Mouse (Mus musculus): Measurements from ENCODE around the gene Cadm1. TPM values are rescaled to one million over a fixed set of nuclear protein-coding genes. Genes with fewer than 3 reads are reported as not detected.

Cadm1 gene
- polyA plus RNA-seq, 1 experiment, result 92.2 TPM

DNA sequence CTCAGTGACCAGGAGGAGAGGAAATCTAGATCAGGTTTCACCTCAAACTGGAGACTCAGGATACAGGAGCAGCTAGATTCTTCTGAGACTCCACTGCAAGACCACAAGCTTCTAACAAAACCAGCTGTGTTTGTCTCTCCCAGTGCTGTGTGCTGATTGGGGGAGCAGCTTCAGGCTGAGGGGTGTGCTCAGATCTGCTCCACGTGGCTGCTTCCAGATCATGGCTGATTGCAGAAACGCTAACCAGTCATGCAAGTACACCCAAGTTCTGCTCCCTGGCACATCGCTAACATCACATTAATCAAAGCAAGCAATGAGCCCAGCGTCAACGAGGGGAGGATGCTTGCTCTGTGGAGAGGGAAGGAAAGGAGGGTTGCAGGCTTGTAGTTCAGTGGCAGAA is 364.1 kb downstream of the Cadm1 start:
- no peak overlapping the region for H3K4me3 ChIP-seq (ENCODE audit: control insufficient read depth, low read depth, low read length)
- H3K27me3 ChIP-seq (ENCODE audit: control insufficient read depth, insufficient read depth, low read length), result no peaks in the 10 kb centered on the region
- no peaks in the 10 kb centered on the region for H3K36me3 ChIP-seq (ENCODE audit: control insufficient read depth, insufficient read depth, low read length)
- H3K4me1 ChIP-seq (ENCODE audit: control insufficient read depth, insufficient read depth, low read length), result peaks cover 11% of the 10 kb centered on the region
- no peak overlapping the region for H3K27ac ChIP-seq (ENCODE audit: control insufficient read depth, insufficient read depth, low read depth, low read length)
- TF ChIP-seq POLR2A (IDR thresholded peaks at IDR 0.05; ENCODE audit: control insufficient read depth, low read depth, low read length), result no peak
- no peak for TF ChIP-seq CTCF (IDR thresholded peaks at IDR 0.05; ENCODE audit: control insufficient read depth, insufficient read depth, insufficient replicate concordance, low read depth, low read length)

DNA sequence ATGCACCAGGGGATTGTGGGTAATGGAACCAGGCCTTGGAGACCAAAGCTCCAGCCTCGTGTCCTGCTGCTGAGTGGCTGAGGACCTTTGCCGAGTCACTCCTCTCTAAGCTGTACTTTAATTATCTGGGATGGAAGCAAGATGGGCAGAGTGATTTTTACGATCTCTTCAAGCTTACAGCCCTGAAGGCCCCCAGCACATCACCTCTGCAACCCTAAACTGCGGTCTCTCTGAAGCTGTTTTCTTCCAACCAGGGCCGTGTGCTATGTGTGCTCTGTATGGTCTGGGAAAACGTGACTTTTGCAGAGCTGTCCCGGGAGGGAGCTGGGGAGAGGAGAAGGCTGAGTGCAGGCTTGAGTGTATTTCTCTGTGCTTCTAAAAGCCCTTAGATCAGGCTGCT is 364.7 kb downstream of the Cadm1 start:
- H3K27ac ChIP-seq (ENCODE audit: control insufficient read depth, insufficient read depth, low read depth, low read length), result no peak overlapping the region
- no peak overlapping the region for H3K4me3 ChIP-seq (ENCODE audit: control insufficient read depth, low read depth, low read length)
- no peaks in the 10 kb centered on the region for H3K36me3 ChIP-seq (ENCODE audit: control insufficient read depth, insufficient read depth, low read length)
- H3K27me3 ChIP-seq (ENCODE audit: control insufficient read depth, insufficient read depth, low read length), result no peaks in the 10 kb centered on the region
- TF ChIP-seq POLR2A (IDR thresholded peaks at IDR 0.05; ENCODE audit: control insufficient read depth, low read depth, low read length) (no peak), CTCF (IDR thresholded peaks at IDR 0.05; ENCODE audit: control insufficient read depth, insufficient read depth, insufficient replicate concordance, low read depth, low read length) (no peak)
- peaks cover 11% of the 10 kb centered on the region for H3K4me1 ChIP-seq (ENCODE audit: control insufficient read depth, insufficient read depth, low read length)

DNA sequence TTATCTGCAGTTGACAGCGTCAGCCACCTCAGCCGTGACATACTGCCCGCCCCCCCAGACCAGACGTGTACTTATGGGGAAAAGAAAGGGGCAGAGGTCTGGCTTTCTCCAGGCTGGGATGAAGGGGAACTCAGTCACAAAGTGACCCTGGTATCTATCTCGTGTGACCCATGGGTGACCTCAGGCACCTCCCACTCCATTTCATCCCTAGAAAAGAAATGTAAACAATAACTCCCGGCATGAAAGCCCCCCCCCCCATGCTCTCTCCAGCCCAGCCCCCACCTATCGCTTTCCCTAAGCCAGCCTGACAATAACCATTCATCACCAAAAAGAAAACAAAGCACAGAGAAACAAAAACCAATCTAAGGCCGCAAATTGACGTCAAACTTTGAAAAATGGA is 365.1 kb downstream of the Cadm1 start:
- H3K4me1 ChIP-seq (ENCODE audit: control insufficient read depth, insufficient read depth, low read length), result peaks cover 11% of the 10 kb centered on the region
- no peaks in the 10 kb centered on the region for H3K36me3 ChIP-seq (ENCODE audit: control insufficient read depth, insufficient read depth, low read length)
- TF ChIP-seq CTCF (IDR thresholded peaks at IDR 0.05; ENCODE audit: control insufficient read depth, insufficient read depth, insufficient replicate concordance, low read depth, low read length), result no peak
- no peak for TF ChIP-seq POLR2A (IDR thresholded peaks at IDR 0.05; ENCODE audit: control insufficient read depth, low read depth, low read length)
- H3K27me3 ChIP-seq (ENCODE audit: control insufficient read depth, insufficient read depth, low read length), result no peaks in the 10 kb centered on the region
- H3K4me3 ChIP-seq (ENCODE audit: control insufficient read depth, low read depth, low read length), result no peak overlapping the region
- H3K27ac ChIP-seq (ENCODE audit: control insufficient read depth, insufficient read depth, low read depth, low read length), result no peak overlapping the region

DNA sequence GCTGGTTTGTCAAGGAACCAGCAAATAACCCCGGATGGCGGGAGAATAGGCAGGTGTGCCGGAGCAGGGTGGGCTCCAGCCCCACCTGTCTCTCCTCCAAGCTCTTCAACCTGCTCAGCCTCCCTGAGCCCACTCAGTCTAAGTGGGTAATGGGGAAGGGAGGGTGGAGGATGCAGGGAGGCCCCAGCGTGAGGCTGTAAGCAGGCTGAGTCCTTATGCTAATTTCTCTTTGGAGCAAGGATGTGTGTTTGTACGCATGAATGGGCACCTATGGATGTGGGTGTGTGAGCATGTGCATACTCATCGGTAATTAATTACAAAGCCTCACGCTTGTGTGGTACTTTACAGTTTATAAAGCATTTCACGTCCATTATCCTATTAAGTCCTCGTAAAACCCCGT is 370.8 kb downstream of the Cadm1 start:
- Histone ChIP-seq H3K4me1 (ENCODE audit: control insufficient read depth, insufficient read depth, low read length) (no peaks in the 10 kb centered on the region), H3K36me3 (ENCODE audit: control insufficient read depth, insufficient read depth, low read length) (no peaks in the 10 kb centered on the region), H3K27me3 (ENCODE audit: control insufficient read depth, insufficient read depth, low read length) (no peaks in the 10 kb centered on the region), H3K27ac (ENCODE audit: control insufficient read depth, insufficient read depth, low read depth, low read length) (no peak overlapping the region), H3K4me3 (ENCODE audit: control insufficient read depth, low read depth, low read length) (no peak overlapping the region)
- TF ChIP-seq CTCF (IDR thresholded peaks at IDR 0.05; ENCODE audit: control insufficient read depth, insufficient read depth, insufficient replicate concordance, low read depth, low read length) (no peak), POLR2A (IDR thresholded peaks at IDR 0.05; ENCODE audit: control insufficient read depth, low read depth, low read length) (no peak)

DNA sequence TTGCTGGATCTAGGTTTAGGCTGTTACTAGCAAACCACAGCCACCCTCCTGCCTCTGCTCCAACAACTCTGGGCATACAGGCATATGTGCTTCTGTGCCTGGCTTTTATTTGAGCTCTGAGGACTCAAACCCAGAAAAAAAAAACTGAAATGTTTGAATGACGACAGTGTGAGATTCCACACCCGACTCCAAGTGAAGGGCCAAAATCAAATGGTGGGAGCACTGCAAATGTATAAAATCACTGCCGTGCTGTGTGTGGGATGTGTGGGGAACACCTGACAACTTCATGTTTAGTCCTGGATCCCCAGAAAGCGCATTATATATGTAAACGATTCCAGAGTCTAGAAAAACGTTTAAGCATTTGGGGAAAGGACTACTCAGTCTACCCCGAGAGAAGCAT is 373.7 kb downstream of the Cadm1 start:
- H3K27me3 ChIP-seq (ENCODE audit: control insufficient read depth, insufficient read depth, low read length), result no peaks in the 10 kb centered on the region
- no peak overlapping the region for H3K4me3 ChIP-seq (ENCODE audit: control insufficient read depth, low read depth, low read length)
- H3K36me3 ChIP-seq (ENCODE audit: control insufficient read depth, insufficient read depth, low read length), result no peaks in the 10 kb centered on the region
- no peaks in the 10 kb centered on the region for H3K4me1 ChIP-seq (ENCODE audit: control insufficient read depth, insufficient read depth, low read length)
- no peak overlapping the region for H3K27ac ChIP-seq (ENCODE audit: control insufficient read depth, insufficient read depth, low read depth, low read length)
- TF ChIP-seq POLR2A (IDR thresholded peaks at IDR 0.05; ENCODE audit: control insufficient read depth, low read depth, low read length) (no peak), CTCF (IDR thresholded peaks at IDR 0.05; ENCODE audit: control insufficient read depth, insufficient read depth, insufficient replicate concordance, low read depth, low read length) (no peak)

DNA sequence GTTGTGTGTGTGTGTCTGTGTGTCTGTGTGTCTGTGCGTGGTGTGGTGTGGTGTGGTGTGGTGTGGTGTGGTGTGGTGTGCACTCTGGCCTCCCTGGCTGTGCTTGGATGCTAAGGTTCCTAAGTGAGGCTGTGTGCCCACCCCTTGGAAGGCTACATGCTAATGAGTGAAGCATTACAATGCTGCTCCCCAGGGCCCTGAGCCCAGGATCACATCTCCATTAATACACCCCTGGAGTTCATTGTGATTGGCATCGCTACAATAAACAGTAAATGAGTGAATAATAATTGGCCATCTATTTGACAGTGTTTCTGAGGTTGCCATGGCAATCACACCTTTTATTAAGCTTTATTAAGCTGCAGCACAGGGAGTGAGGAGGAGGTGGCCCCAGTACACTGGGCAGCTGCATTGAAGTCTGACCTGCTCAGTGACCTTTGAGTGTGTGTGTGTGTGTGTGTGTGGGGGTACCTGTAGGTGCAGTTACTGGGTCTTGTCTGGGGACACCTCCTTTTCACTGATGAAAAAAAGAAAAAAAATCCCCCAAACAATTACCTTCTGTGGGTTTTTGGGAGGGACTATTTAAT is 374.5 kb downstream of the Cadm1 start:
- TF ChIP-seq CTCF (IDR thresholded peaks at IDR 0.05; ENCODE audit: control insufficient read depth, insufficient read depth, insufficient replicate concordance, low read depth, low read length), result no peak
- no peak for TF ChIP-seq POLR2A (IDR thresholded peaks at IDR 0.05; ENCODE audit: control insufficient read depth, low read depth, low read length)
- H3K27ac ChIP-seq (ENCODE audit: control insufficient read depth, insufficient read depth, low read depth, low read length), result no peak overlapping the region
- no peaks in the 10 kb centered on the region for H3K36me3 ChIP-seq (ENCODE audit: control insufficient read depth, insufficient read depth, low read length)
- H3K4me3 ChIP-seq (ENCODE audit: control insufficient read depth, low read depth, low read length), result no peak overlapping the region
- H3K4me1 ChIP-seq (ENCODE audit: control insufficient read depth, insufficient read depth, low read length), result no peaks in the 10 kb centered on the region
- H3K27me3 ChIP-seq (ENCODE audit: control insufficient read depth, insufficient read depth, low read length), result no peaks in the 10 kb centered on the region

DNA sequence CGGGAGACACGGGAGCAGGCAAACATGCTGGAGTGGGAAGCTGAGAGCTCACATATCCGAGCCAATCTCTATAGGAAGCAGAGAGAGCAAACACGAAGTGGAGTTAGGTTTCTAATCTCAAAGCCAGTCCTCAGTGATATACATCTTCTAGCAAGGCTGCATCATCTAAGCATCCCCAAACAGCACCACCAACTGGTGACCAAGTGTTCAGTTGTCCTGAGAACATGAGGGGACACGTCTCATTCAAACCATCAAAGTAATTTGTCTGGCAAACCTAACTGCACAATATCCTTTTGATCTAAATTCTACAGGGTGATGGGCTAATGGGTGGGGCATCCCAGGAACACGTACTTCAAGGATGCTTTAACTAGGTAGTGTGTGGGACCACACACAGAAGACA is 376.5 kb downstream of the Cadm1 start:
- Histone ChIP-seq H3K4me3 (ENCODE audit: control insufficient read depth, low read depth, low read length) (no peak overlapping the region), H3K36me3 (ENCODE audit: control insufficient read depth, insufficient read depth, low read length) (no peaks in the 10 kb centered on the region), H3K27me3 (ENCODE audit: control insufficient read depth, insufficient read depth, low read length) (no peaks in the 10 kb centered on the region), H3K4me1 (ENCODE audit: control insufficient read depth, insufficient read depth, low read length) (no peaks in the 10 kb centered on the region), H3K27ac (ENCODE audit: control insufficient read depth, insufficient read depth, low read depth, low read length) (no peak overlapping the region)
- TF ChIP-seq CTCF (IDR thresholded peaks at IDR 0.05; ENCODE audit: control insufficient read depth, insufficient read depth, insufficient replicate concordance, low read depth, low read length) (no peak), POLR2A (IDR thresholded peaks at IDR 0.05; ENCODE audit: control insufficient read depth, low read depth, low read length) (no peak)

All from testis, adult 2 months (tissue).